Mouse (Mus musculus) MEL (cell line): Measurements from ENCODE around the gene Marf1. TPM values are rescaled to one million over a fixed set of nuclear protein-coding genes. Genes with fewer than 3 reads are reported as not detected.
"Not testable (repeated sequence)": the region's sequence is repeated elsewhere in the genome, so short reads cannot be mapped to it uniquely, and the experiment has no call there.

Experiments
- DNase-seq: peaks from one replicate; pipeline ENCODE4 v3.0.0; 2011; ENCODE audit warnings: low read depth, low spot score
- H3K27ac ChIP-seq: 2 replicates; pipeline ENCODE4 v1.5.1; 2012; ENCODE audit warnings: low read depth, mild to moderate bottlenecking, control low read depth, low read length, moderate library complexity; ENCODE audit not compliant: control insufficient read depth
- H3K27me3 ChIP-seq, 2 experiments: fragments of 150-350 bp in 1 of 2; sonication (generic) in 1 of 2; 2 replicates each; pipeline ENCODE4 v1.6.1; 2012; ENCODE audit warnings: low read length in 2 of 2, mild to moderate bottlenecking in 2 of 2, improper control_type of control experiment in 1 of 2, moderate library complexity in 1 of 2; ENCODE audit not compliant: insufficient read depth in 2 of 2, control insufficient read depth in 1 of 2
- H3K36me3 ChIP-seq, 2 experiments: 2 replicates each; pipeline ENCODE4 v1.6.1; 2012 to 2014; ENCODE audit warnings: low read length in 2 of 2, improper control_type of control experiment in 1 of 2, inconsistent platforms in 1 of 2, mild to moderate bottlenecking in 1 of 2; ENCODE audit not compliant: insufficient read depth in 2 of 2, control insufficient read depth in 1 of 2
- H3K4me1 ChIP-seq, 2 experiments: fragments of 150-350 bp in 1 of 2; sonication (generic) in 1 of 2; 2 replicates each; pipeline ENCODE4 v1.6.1; 2012; ENCODE audit warnings: low read length in 2 of 2, improper control_type of control experiment in 1 of 2, mild to moderate bottlenecking in 1 of 2; ENCODE audit not compliant: insufficient read depth in 2 of 2, control insufficient read depth in 1 of 2
- H3K4me3 ChIP-seq, 2 experiments: fragments of 150-350 bp in 1 of 2; sonication (generic) in 1 of 2; 2 replicates each; pipeline ENCODE4 v1.5.1; 2012; ENCODE audit warnings: low read depth in 2 of 2, low read length in 2 of 2, mild to moderate bottlenecking in 2 of 2, moderate library complexity in 2 of 2, control low read depth in 1 of 2, improper control_type of control experiment in 1 of 2; ENCODE audit not compliant: control insufficient read depth in 1 of 2, insufficient read depth in 1 of 2
- H3K79me2 ChIP-seq: 2 replicates; pipeline ENCODE4 v1.6.1; 2012; ENCODE audit warnings: mild to moderate bottlenecking, low read length, moderate library complexity; ENCODE audit not compliant: control insufficient read depth, poor library complexity, insufficient read depth
- H3K9ac ChIP-seq: 2 replicates; pipeline ENCODE4 v1.6.1; 2012; ENCODE audit warnings: low read depth, mild to moderate bottlenecking, control low read depth, low read length, moderate library complexity; ENCODE audit not compliant: control insufficient read depth, poor library complexity, severe bottlenecking
- H3K9me3 ChIP-seq: fragments of 150-350 bp; sonication (generic); replicated peaks from 2 replicates; pipeline ENCODE4 v1.6.1; 2012; ENCODE audit warnings: mild to moderate bottlenecking, low read length, improper control_type of control experiment, moderate library complexity; ENCODE audit not compliant: insufficient read depth
- BHLHE40 ChIP-seq: IDR thresholded peaks from 2 replicates; pipeline ENCODE4 v1.6.1; 2012; ENCODE audit warnings: low read depth, mild to moderate bottlenecking, inconsistent platforms, low read length, improper control_type of control experiment, borderline replicate concordance
- CHD1 ChIP-seq: IDR thresholded peaks from 2 replicates; pipeline ENCODE4 v1.6.1; 2012; ENCODE audit warnings: low read depth, mild to moderate bottlenecking, inconsistent platforms, low read length, improper control_type of control experiment
- CTCF ChIP-seq, 3 experiments: IDR thresholded peaks in 2 of 3; conservative IDR thresholded peaks in 1 of 3; 2 replicates each; pipeline ENCODE4 v1.5.1; 2011 to 2012; ENCODE audit warnings: low read length in 3 of 3, low read depth in 2 of 3, mild to moderate bottlenecking in 2 of 3, improper control_type of control experiment in 1 of 3, inconsistent platforms in 1 of 3, mixed read lengths in 1 of 3, moderate library complexity in 1 of 3; ENCODE audit not compliant: control insufficient read depth in 1 of 3, insufficient read depth in 1 of 3, poor library complexity in 1 of 3, severe bottlenecking in 1 of 3
- E2F4 ChIP-seq: IDR thresholded peaks from 2 replicates; pipeline ENCODE4 v1.6.1; 2011; ENCODE audit warnings: low read depth, low read length, improper control_type of control experiment, borderline replicate concordance
- GATA1 ChIP-seq: IDR thresholded peaks from 2 replicates; pipeline ENCODE4 v1.6.1; 2011; ENCODE audit warnings: low read depth, low read length, improper control_type of control experiment
- KAT2A ChIP-seq: conservative IDR thresholded peaks from 2 replicates; pipeline ENCODE4 v1.6.1; 2012; ENCODE audit warnings: low read depth, low read length, improper control_type of control experiment, inconsistent platforms
- MYB ChIP-seq: IDR thresholded peaks from 2 replicates; pipeline ENCODE4 v1.6.1; 2011; ENCODE audit warnings: mild to moderate bottlenecking, low read depth, low read length, improper control_type of control experiment
- NRF1 ChIP-seq: IDR thresholded peaks from 2 replicates; pipeline ENCODE4 v1.6.1; 2014; ENCODE audit warnings: low read depth, mild to moderate bottlenecking, inconsistent platforms, low read length, improper control_type of control experiment, moderate library complexity; ENCODE audit not compliant: poor library complexity, insufficient read depth, severe bottlenecking
- POLR2AphosphoS5 ChIP-seq: IDR thresholded peaks from 2 replicates; pipeline ENCODE4 v1.6.1; 2012; ENCODE audit warnings: low read depth, borderline replicate concordance, mild to moderate bottlenecking, inconsistent platforms, low read length, moderate library complexity, mixed read lengths
- TBP ChIP-seq: IDR thresholded peaks from 2 replicates; pipeline ENCODE4 v1.8.0; 2011; ENCODE audit warnings: low read depth, low read length, improper control_type of control experiment
- ZMIZ1 ChIP-seq: IDR thresholded peaks from 2 replicates; pipeline ENCODE4 v1.6.1; 2012; ENCODE audit warnings: low read depth, mild to moderate bottlenecking, inconsistent platforms, low read length, improper control_type of control experiment, moderate library complexity
- polyA plus RNA-seq, 2 experiments: library from polyadenylated mRNA; stranded (reverse) in 1 of 2; unstranded in 1 of 2; fragments of >175 nt in 1 of 2; fragments of >200 nt in 1 of 2; gene quantifications; 2 replicates each; pipeline versions ENCODE4 v1.2.1 to v1.2.4; 2012; ENCODE audit warnings: low replicate concordance in 2 of 2, low read depth in 1 of 2; ENCODE audit not compliant: insufficient read length in 2 of 2, insufficient read depth in 1 of 2, missing spikeins in 1 of 2
- total RNA-seq: library from RNA; depleted of rRNA; stranded (reverse); fragments of 300-350 nt; gene quantifications from 2 replicates; pipeline ENCODE4 v1.2.3, GENCODE M21; 2012

Gene Marf1
- total and polyA plus RNA-seq, 3 experiments, result 8.7 to 16.2 TPM; not detected in 1

DNA sequence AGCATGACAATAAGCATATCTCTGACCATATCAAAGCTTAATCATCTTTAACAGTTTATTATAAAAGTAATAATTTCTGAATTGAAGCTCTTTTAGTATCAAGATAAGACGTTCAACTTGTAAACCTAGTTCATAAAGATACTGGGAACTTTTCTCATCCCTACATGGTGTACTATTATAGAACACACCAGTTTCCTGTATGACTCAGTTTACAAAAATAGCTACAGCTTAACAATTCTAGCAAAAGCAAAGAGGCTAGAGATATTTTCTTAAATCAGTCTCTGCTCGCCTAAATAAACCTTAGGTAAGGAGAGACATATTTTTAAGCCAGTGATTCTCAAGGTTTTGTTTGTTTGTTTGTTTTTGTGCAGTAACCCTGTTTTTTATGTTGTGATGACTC, 80.2 kb downstream of the Marf1 start:
- H3K4me3 ChIP-seq, result no peak overlapping the region
- H3K9ac ChIP-seq, result no peak overlapping the region
- H3K27ac ChIP-seq, result no peak overlapping the region
- TF ChIP-seq GATA1 (no peak), NRF1 (no peak), MYB (no peak)
- DNase-seq, result no peak
- no peaks in the 10 kb centered on the region for H3K9me3 ChIP-seq
- H3K4me1 ChIP-seq, result no peaks in the 10 kb centered on the region
- no peaks in the 10 kb centered on the region for H3K79me2 ChIP-seq
- H3K36me3 ChIP-seq, result no peaks in the 10 kb centered on the region
- peaks cover 0 to 4% of the 10 kb centered on the region in 2 experiments; a peak in 3 of 4 replicates for H3K27me3 ChIP-seq

DNA sequence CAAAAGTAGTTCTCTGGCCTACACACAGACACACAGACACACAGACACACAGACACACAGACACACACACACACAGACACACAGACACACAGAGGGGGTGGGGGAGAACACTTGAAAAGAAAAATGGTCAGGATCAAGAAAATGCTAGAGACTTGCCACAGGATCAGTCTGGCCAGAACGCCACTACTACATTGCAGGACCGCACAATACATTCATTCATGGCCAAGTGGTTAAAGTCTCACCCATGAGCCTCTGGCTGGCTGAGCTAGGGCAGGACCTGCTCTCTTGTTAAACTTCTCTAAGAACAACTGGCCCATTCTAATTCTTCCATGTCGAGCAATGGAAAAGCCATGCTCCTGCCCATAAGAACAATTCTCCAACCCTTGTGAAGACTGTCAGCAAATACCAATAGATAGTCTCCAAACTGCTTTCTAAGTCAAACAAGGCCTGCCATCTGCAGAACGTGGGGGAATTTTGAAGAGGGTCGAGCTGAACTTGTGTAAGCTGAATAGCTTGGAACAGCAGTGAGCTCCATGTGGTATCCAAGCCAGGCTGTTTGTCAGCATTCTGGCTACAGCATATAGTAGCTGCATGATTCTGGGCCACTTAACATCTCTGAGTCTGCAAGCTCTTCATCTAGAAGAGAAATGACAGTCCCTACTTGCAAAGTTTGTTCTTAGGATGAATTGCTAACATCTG, 92.5 kb downstream of the Marf1 start:
- no peaks in the 10 kb centered on the region for H3K9me3 ChIP-seq

DNA sequence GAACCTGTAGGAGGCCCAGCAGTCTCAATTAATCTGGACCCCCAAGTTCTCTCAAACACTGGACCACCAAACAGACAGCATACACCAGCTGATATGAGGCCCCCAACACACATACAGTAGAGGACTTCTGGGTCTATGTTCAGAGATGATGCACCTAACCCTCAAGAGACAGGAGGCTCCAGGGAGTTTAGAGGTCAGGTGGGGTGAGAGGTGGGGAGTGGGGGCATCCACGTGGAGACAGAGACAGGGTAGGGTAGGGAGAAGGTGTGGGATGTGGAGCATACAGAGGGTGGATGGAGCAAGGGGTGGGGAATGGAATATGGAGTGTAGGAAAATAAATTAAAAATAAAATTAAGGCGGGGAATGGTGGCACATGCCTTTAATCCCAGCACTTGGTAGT, 94.5 kb downstream of the Marf1 start:
- not testable (repeated sequence) for H3K4me1 ChIP-seq, H3K27ac ChIP-seq, H3K36me3 ChIP-seq, DNase-seq, H3K79me2 ChIP-seq, H3K27me3 ChIP-seq, H3K9ac ChIP-seq, H3K9me3 ChIP-seq, H3K4me3 ChIP-seq

More for the DNA sequence above, 92.5 kb downstream of the Marf1 start:
- no peaks in the 10 kb centered on the region for H3K4me1 ChIP-seq
- TF ChIP-seq TBP (no peak), CHD1 (no peak), POLR2AphosphoS5 (no peak), E2F4 (no peak), ZMIZ1 (no peak), CTCF (IDR thresholded peaks at IDR 0.05 in 2 of 3, conservative IDR thresholded peaks at IDR 0.05 in 1 of 3; ENCODE audit: control insufficient read depth in 1 of 3, insufficient read depth in 1 of 3, low read depth in 2 of 3, low read length in 3 of 3, poor library complexity in 1 of 3, severe bottlenecking in 1 of 3) (no peak), KAT2A (no peak), BHLHE40 (no peak)
- no peaks in the 10 kb centered on the region for H3K36me3 ChIP-seq
- H3K27me3 ChIP-seq, result peaks cover 4 to 5% of the 10 kb centered on the region in 2 experiments; a peak in 3 of 4 replicates
- no peak overlapping the region for H3K9ac ChIP-seq
- no peak overlapping the region for H3K27ac ChIP-seq
- DNase-seq, result no peak
- H3K79me2 ChIP-seq, result no peaks in the 10 kb centered on the region
- H3K4me3 ChIP-seq, result no peak overlapping the region

DNA sequence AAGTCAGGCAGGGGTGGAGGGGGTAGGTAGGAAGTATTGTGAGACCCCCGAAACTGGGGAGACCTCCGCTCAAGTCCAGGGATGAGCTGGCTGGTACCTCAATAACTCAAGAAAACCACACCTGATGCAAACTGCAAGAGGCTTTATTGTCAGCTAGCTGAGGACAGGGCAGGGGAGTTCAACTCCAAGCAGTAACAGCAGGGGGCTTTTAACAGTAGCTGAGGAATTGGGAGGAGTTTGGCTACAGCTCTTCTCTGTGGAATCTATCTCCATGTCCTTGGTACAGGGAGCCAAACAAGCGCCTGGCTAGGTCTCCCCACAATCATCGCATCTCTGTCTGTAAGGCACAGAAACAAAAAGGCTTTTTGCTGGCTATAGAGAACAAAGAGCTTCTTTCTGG, 96.6 kb downstream of the Marf1 start:
- not testable (repeated sequence) for DNase-seq, H3K27me3 ChIP-seq, H3K79me2 ChIP-seq, H3K9me3 ChIP-seq, H3K9ac ChIP-seq, H3K27ac ChIP-seq, H3K4me3 ChIP-seq, H3K4me1 ChIP-seq, H3K36me3 ChIP-seq
